Comparison of ENCODE assay signal across 33 mouse cellular contexts in the genomic region with DNA sequence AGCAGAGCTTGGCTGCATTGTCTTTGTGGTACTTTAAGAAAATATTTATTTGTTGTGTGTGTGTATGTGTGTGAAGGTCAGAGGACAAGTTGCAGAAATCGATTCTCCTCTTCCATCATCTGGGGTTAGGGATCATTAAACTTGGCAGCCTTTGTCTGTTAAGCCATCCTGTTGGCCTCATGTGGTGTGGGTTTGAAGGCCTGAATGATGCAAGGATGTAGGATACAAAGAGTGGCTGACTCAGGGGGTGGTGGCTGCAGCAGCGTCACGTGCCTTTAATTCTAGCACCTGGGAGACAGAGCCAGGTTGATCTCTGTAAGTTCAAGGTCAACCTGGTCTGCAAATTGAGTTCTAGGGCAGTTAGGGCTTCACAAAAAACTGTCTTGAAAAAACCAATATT. TPM values are rescaled to one million over a fixed set of nuclear protein-coding genes. Genes with fewer than 3 reads are reported as not detected.
A peak's percentile ranks its signal among the peaks of the same experiment; 100 is the strongest.
DNase-seq lines count a peak whose midpoint lies in the region; TF ChIP-seq lines count a peak whose summit lies in the region.
"Had no signal": no experiment of that assay in that cellular context is flagged by ENCODE, and none has a peak within 500 bp of the region (broad histone marks: within the 10 kb centered on the region; RNA-seq: fewer than 3 reads in every experiment).

No protein-coding gene starts in this region.

- intact Hi-C loops in gastrocnemius, postnatal 36 days (cut with DNase I) = no loop called here

- peak; percentile 59 for DNase-seq in heart, adult 11 months
- DNase-seq in heart, postnatal 4 days = no peak
- peak; percentile 45 for DNase-seq in ES-CJ7 (ENCODE audit: low read depth, low spot score)
- DNase-seq in gastrocnemius, postnatal 36 days = no peak
- DNase-seq in retina, postnatal 1 day = no peak
- DNase-seq: cerebellum, adult 18-20 months; cerebellum, adult 9-10 months; cerebellum, postnatal 14 days; gastrocnemius, postnatal 10 days; heart, adult 18-20 months; heart, postnatal 10 days; heart, postnatal 36 days had no signal

- no peaks in the 10 kb centered on the region for H3K36me3 ChIP-seq in ES-Bruce4 (ENCODE audit: control insufficient read depth, insufficient read depth, low read length, poor library complexity, severe bottlenecking)
- H3K36me3 ChIP-seq: forebrain, embryonic 10.5 days; G1E; heart, embryonic 12.5 days; heart, embryonic 15.5 days had no signal

- H3K4me1 ChIP-seq in ES-Bruce4 (ENCODE audit: control insufficient read depth, insufficient read depth, low read length) = peaks cover 3% of the 10 kb centered on the region
- H3K4me1 ChIP-seq: forebrain, embryonic 10.5 days; forebrain, embryonic 13.5 days; heart, embryonic 15.5 days had no signal

- peak; percentile 37; the same call in 1 of the 2 replicates for TF ChIP-seq EP300 in ES-Bruce4 (IDR thresholded peaks at IDR 0.05; ENCODE audit: insufficient read depth, low read depth, low read length)

- no peaks in the 10 kb centered on the region for H3K9me3 ChIP-seq in ES-Bruce4 (replicated peaks; ENCODE audit: control insufficient read depth, insufficient read depth, low read length, poor library complexity, severe bottlenecking)

- no peak overlapping the region for H3K27ac ChIP-seq in ES-Bruce4 (ENCODE audit: insufficient read depth, low read length)
- H3K27ac ChIP-seq: forebrain, embryonic 10.5 days; forebrain, embryonic 13.5 days; heart, embryonic 15.5 days; hindbrain, embryonic 14.5 days; hindbrain, postnatal 0 days had no signal

- peaks cover 1% of the 10 kb centered on the region; the same call in 1 of the 2 replicates for H3K27me3 ChIP-seq in ES-Bruce4 (ENCODE audit: control insufficient read depth, insufficient read depth, low read length, poor library complexity, severe bottlenecking)
- H3K27me3 ChIP-seq: forebrain, embryonic 13.5 days; heart, embryonic 12.5 days; heart, embryonic 15.5 days; Patski had no signal

- no peak overlapping the region for H3K4me3 ChIP-seq in ES-Bruce4 (ENCODE audit: low read depth, low read length)
- H3K4me3 ChIP-seq: forebrain, embryonic 10.5 days; forebrain, embryonic 13.5 days; heart, embryonic 12.5 days; heart, embryonic 15.5 days had no signal

- H3K9ac ChIP-seq in ES-Bruce4 (ENCODE audit: low read depth, poor library complexity, severe bottlenecking) = no peak overlapping the region
- H3K9ac ChIP-seq: forebrain, embryonic 13.5 days; heart, embryonic 12.5 days; heart, embryonic 15.5 days; hindbrain, embryonic 14.5 days had no signal

- no peak for TF ChIP-seq POLR2A in ES-Bruce4 (IDR thresholded peaks at IDR 0.05; ENCODE audit: insufficient read depth, low read length)

- TF ChIP-seq CTCF in ES-Bruce4 (IDR thresholded peaks at IDR 0.05; ENCODE audit: low read depth, low read length) = no peak

RNA-seq across cellular contexts. Expression of gene Gm11077, which starts 16.5 kb away (rescaled TPM):
- total RNA-seq in heart, postnatal 4 days (2021) = not detected
- polyA plus RNA-seq in ES-Bruce4 (2011; ENCODE audit: insufficient read depth, insufficient read length, low read depth, missing spikeins) = not detected in 2 replicates
- total RNA-seq in gastrocnemius, postnatal 36 days (2021) = not detected
- total RNA-seq: adrenal gland, postnatal 36 days; G1E; gastrocnemius, adult 18-20 months; gastrocnemius, postnatal 10 days; gastrocnemius, postnatal 4 days; heart, adult 18-20 months; heart, postnatal 10 days; heart, postnatal 36 days; hindbrain, postnatal 0 days had no signal
- polyA plus RNA-seq: activated CD4-positive, CD25-positive, alpha-beta regulatory T cell, adult 4 months; C2C12; CD4-positive, CD25-positive, alpha-beta regulatory T cell, adult 4 months; embryonic facial prominence, embryonic 11.5 days; embryonic facial prominence, embryonic 14.5 days; forebrain, embryonic 10.5 days; forebrain, embryonic 13.5 days; forebrain, embryonic 16.5 days; G1E; heart, embryonic 12.5 days; heart, embryonic 15.5 days; hindbrain, embryonic 11.5 days; hindbrain, embryonic 14.5 days; hindbrain, postnatal 0 days; inflammation-experienced regulatory T-cells, adult 6 months; intestine, embryonic 16.5 days; Patski had no signal

Comparison
In these comparisons a context has a peak if more than half of its experiments do, and no peak if none do; other contexts are left out.
1. DNase-seq: peak in heart, adult 11 months (single experiment) and ES-CJ7 (single experiment); none in heart, postnatal 4 days (single experiment), gastrocnemius, postnatal 36 days (0 of 2) and retina, postnatal 1 day (single experiment).